Mouse (Mus musculus): Measurements from ENCODE around the gene Vkorc1. TPM values are rescaled to one million over a fixed set of nuclear protein-coding genes. Genes with fewer than 3 reads are reported as not detected.

The Vkorc1 gene
- polyA plus RNA-seq, 1 experiment from 2014 or later = 95.9 TPM

- ATAC-seq (replicated peaks; ENCODE audit: insufficient number of reproducible peaks, insufficient read depth, low FRiP score, low read depth) = no peak
- Histone ChIP-seq H3K4me1 (replicated peaks) (peaks cover 12% of the 10 kb centered on the region), H3K9ac (no peak overlapping the region), H3K27me3 (no peaks in the 10 kb centered on the region), H3K9me3 (replicated peaks) (no peaks in the 10 kb centered on the region), H3K4me2 (no peak overlapping the region), H3K4me3 (no peak overlapping the region), H3K36me3 (peaks cover 18% of the 10 kb centered on the region), H3K27ac (no peak overlapping the region)
- WGBS = 89% methylated on average over 12 of the region's 12 CpGs
These were observed 19.9 kb upstream of the Vkorc1 start for GRCm38 (mm10) chr7:127915293-127915692.

GRCm38 (mm10) chr7:127912938-127913337 is 17.5 kb upstream of the Vkorc1 start:
- Histone ChIP-seq H3K9me3 (replicated peaks) (no peaks in the 10 kb centered on the region), H3K36me3 (peaks cover 35% of the 10 kb centered on the region), H3K27ac (no peak overlapping the region), H3K27me3 (no peaks in the 10 kb centered on the region), H3K4me2 (peak overlapping the region; percentile 68), H3K4me3 (peak overlapping the region; percentile 77), H3K4me1 (replicated peaks) (peaks cover 12% of the 10 kb centered on the region), H3K9ac (peak overlapping the region; percentile 78)
- no peak for ATAC-seq (replicated peaks; ENCODE audit: insufficient number of reproducible peaks, insufficient read depth, low FRiP score, low read depth)
- WGBS = 13% methylated on average over 4 of the region's 4 CpGs

- peak; percentile 93 for ATAC-seq (replicated peaks; ENCODE audit: insufficient number of reproducible peaks, insufficient read depth, low FRiP score, low read depth)
- Histone ChIP-seq H3K9ac (peak within 1 kb of the TSS; percentile 78), H3K27me3 (no peaks in the 10 kb centered on the region), H3K4me1 (replicated peaks) (peaks cover 12% of the 10 kb centered on the region), H3K9me3 (replicated peaks) (no peaks in the 10 kb centered on the region), H3K4me3 (peak within 1 kb of the TSS; percentile 77), H3K4me2 (peak within 1 kb of the TSS; percentile 68), H3K36me3 (peaks cover 36% of the 10 kb centered on the region), H3K27ac (peak within 1 kb of the TSS; percentile 71)
- under 1% methylated on average over 40 of the region's 40 CpGs for WGBS
These were observed 16.9 kb upstream of the Vkorc1 start, which contains the start of gene Kat8 for GRCm38 (mm10) chr7:127912190-127912871. Gene Kat8 (plus strand): TSS chr7:127912516.

- H3K27ac ChIP-seq = no peak overlapping the region
- H3K4me3 ChIP-seq = no peak overlapping the region
- peaks cover 40% of the 10 kb centered on the region for H3K36me3 ChIP-seq
- WGBS = 88% methylated on average over 4 of the region's 4 CpGs
- no peak overlapping the region for H3K9ac ChIP-seq
- H3K27me3 ChIP-seq = no peaks in the 10 kb centered on the region
- H3K4me1 ChIP-seq (replicated peaks) = peaks cover 23% of the 10 kb centered on the region
- H3K4me2 ChIP-seq = no peak overlapping the region
- no peak for ATAC-seq (replicated peaks; ENCODE audit: insufficient number of reproducible peaks, insufficient read depth, low FRiP score, low read depth)
- H3K9me3 ChIP-seq (replicated peaks) = no peaks in the 10 kb centered on the region
These were observed 13.2 kb upstream of the Vkorc1 start for GRCm38 (mm10) chr7:127908656-127909055.

GRCm38 (mm10) chr7:127907939-127908338 is 12.5 kb upstream of the Vkorc1 start:
- no peaks in the 10 kb centered on the region for H3K27me3 ChIP-seq
- peaks cover 40% of the 10 kb centered on the region for H3K36me3 ChIP-seq
- H3K4me1 ChIP-seq (replicated peaks) = peaks cover 19% of the 10 kb centered on the region
- no peak overlapping the region for H3K4me2 ChIP-seq
- WGBS = 94% methylated on average over 12 of the region's 12 CpGs
- H3K9me3 ChIP-seq (replicated peaks) = no peaks in the 10 kb centered on the region
- no peak overlapping the region for H3K27ac ChIP-seq
- H3K4me3 ChIP-seq = no peak overlapping the region
- H3K9ac ChIP-seq = no peak overlapping the region
- no peak for ATAC-seq (replicated peaks; ENCODE audit: insufficient number of reproducible peaks, insufficient read depth, low FRiP score, low read depth)

GRCm38 (mm10) chr7:127903971-127904796 is 8.8 kb upstream of the Vkorc1 start, which contains the start of gene Bckdk:
Gene Bckdk (plus strand): TSS chr7:127904082.
- Histone ChIP-seq H3K4me2 (peak within 1 kb of the TSS; percentile 84), H3K36me3 (peaks cover 36% of the 10 kb centered on the region), H3K27ac (peak within 1 kb of the TSS; percentile 86), H3K4me1 (replicated peaks) (peaks cover 15% of the 10 kb centered on the region), H3K9me3 (replicated peaks) (no peaks in the 10 kb centered on the region), H3K4me3 (peak within 1 kb of the TSS; percentile 91), H3K9ac (peak within 1 kb of the TSS; percentile 91), H3K27me3 (no peaks in the 10 kb centered on the region)
- WGBS = 6% methylated on average over 38 of the region's 38 CpGs
- peak; percentile 83 for ATAC-seq (replicated peaks; ENCODE audit: insufficient number of reproducible peaks, insufficient read depth, low FRiP score, low read depth)

- peaks cover 15% of the 10 kb centered on the region for H3K4me1 ChIP-seq (replicated peaks)
- H3K27me3 ChIP-seq = no peaks in the 10 kb centered on the region
- ATAC-seq (replicated peaks; ENCODE audit: insufficient number of reproducible peaks, insufficient read depth, low FRiP score, low read depth) = no peak
- WGBS = 68% methylated on average over 2 of the region's 2 CpGs
- H3K4me3 ChIP-seq = no peak overlapping the region
- H3K9me3 ChIP-seq (replicated peaks) = no peaks in the 10 kb centered on the region
- H3K9ac ChIP-seq = no peak overlapping the region
- peaks cover 11% of the 10 kb centered on the region for H3K36me3 ChIP-seq
- no peak overlapping the region for H3K4me2 ChIP-seq
- no peak overlapping the region for H3K27ac ChIP-seq
These were observed 6.4 kb upstream of the Vkorc1 start for GRCm38 (mm10) chr7:127901772-127902171.

- Histone ChIP-seq H3K27me3 (no peaks in the 10 kb centered on the region), H3K9me3 (replicated peaks) (no peaks in the 10 kb centered on the region), H3K27ac (no peak overlapping the region), H3K4me3 (no peak overlapping the region), H3K9ac (no peak overlapping the region), H3K36me3 (no peaks in the 10 kb centered on the region), H3K4me2 (no peak overlapping the region), H3K4me1 (replicated peaks) (peaks cover 15% of the 10 kb centered on the region)
- WGBS = 30% methylated on average over 7 of the region's 7 CpGs
- ATAC-seq (replicated peaks; ENCODE audit: insufficient number of reproducible peaks, insufficient read depth, low FRiP score, low read depth) = no peak
These were observed 4.6 kb upstream of the Vkorc1 start for GRCm38 (mm10) chr7:127899997-127900396.

GRCm38 (mm10) chr7:127898179-127898956 is 3.0 kb upstream of the Vkorc1 start:
- ATAC-seq (replicated peaks; ENCODE audit: insufficient number of reproducible peaks, insufficient read depth, low FRiP score, low read depth) = no peak
- Histone ChIP-seq H3K27ac (no peak overlapping the region), H3K36me3 (peaks cover 5% of the 10 kb centered on the region; the same call in 1 of the 2 replicates), H3K27me3 (no peaks in the 10 kb centered on the region), H3K4me2 (no peak overlapping the region), H3K9me3 (replicated peaks) (no peaks in the 10 kb centered on the region), H3K9ac (no peak overlapping the region), H3K4me3 (no peak overlapping the region), H3K4me1 (replicated peaks) (peaks cover 17% of the 10 kb centered on the region)
- WGBS = 38% methylated on average over 10 of the region's 10 CpGs

GRCm38 (mm10) chr7:127897542-127897941 is 2.1 kb upstream of the Vkorc1 start:
- peaks cover 17% of the 10 kb centered on the region for H3K4me1 ChIP-seq (replicated peaks)
- no peak overlapping the region for H3K9ac ChIP-seq
- H3K36me3 ChIP-seq = peaks cover 11% of the 10 kb centered on the region; the same call in 1 of the 2 replicates
- no peaks in the 10 kb centered on the region for H3K9me3 ChIP-seq (replicated peaks)
- WGBS = 82% methylated on average over 7 of the region's 7 CpGs
- no peak overlapping the region for H3K4me3 ChIP-seq
- no peak for ATAC-seq (replicated peaks; ENCODE audit: insufficient number of reproducible peaks, insufficient read depth, low FRiP score, low read depth)
- no peaks in the 10 kb centered on the region for H3K27me3 ChIP-seq
- no peak overlapping the region for H3K27ac ChIP-seq
- H3K4me2 ChIP-seq = no peak overlapping the region

- Histone ChIP-seq H3K4me1 (replicated peaks) (peaks cover 17% of the 10 kb centered on the region), H3K27ac (no peak overlapping the region), H3K36me3 (peaks cover 11% of the 10 kb centered on the region; the same call in 1 of the 2 replicates), H3K4me2 (no peak overlapping the region), H3K9ac (no peak overlapping the region), H3K9me3 (replicated peaks) (no peaks in the 10 kb centered on the region), H3K4me3 (no peak overlapping the region), H3K27me3 (no peaks in the 10 kb centered on the region)
- ATAC-seq (replicated peaks; ENCODE audit: insufficient number of reproducible peaks, insufficient read depth, low FRiP score, low read depth) = no peak
- WGBS = 61% methylated on average over 13 of the region's 13 CpGs
These were observed 967 bp upstream of the Vkorc1 start for GRCm38 (mm10) chr7:127896384-127896783.

All from heart, embryonic 15.5 days (tissue).